Mouse (Mus musculus) hindbrain, embryonic 13.5 days (tissue): ENCODE measurements around the gene Gpsm2. TPM values are rescaled to one million over a fixed set of nuclear protein-coding genes. Genes with fewer than 3 reads are reported as not detected.

Experiments
- ATAC-seq: fragments of 200-750 bp; cut with Nextera tagmentation; 2 replicates; pipeline ENCODE4 v1.8.0; 2017; ENCODE audit warnings: moderate TSS enrichment; ENCODE audit not compliant: low FRiP score
- H3K27ac ChIP-seq: fragments of 300-500 bp; sonication (generic); 2 replicates; pipeline ENCODE4 v1.5.1; 2015; ENCODE audit warnings: inconsistent platforms, mild to moderate bottlenecking, moderate library complexity
- H3K27me3 ChIP-seq: fragments of 300-500 bp; sonication (generic); 2 replicates; pipeline ENCODE4 v1.6.1; 2015; ENCODE audit warnings: mild to moderate bottlenecking, inconsistent platforms
- H3K36me3 ChIP-seq: fragments of 300-500 bp; sonication (generic); 2 replicates; pipeline ENCODE4 v1.6.1; 2015; ENCODE audit warnings: mild to moderate bottlenecking, inconsistent platforms
- H3K4me1 ChIP-seq: fragments of 300-500 bp; sonication (generic); replicated peaks from 2 replicates; pipeline ENCODE4 v1.6.1; 2015; ENCODE audit warnings: inconsistent platforms
- H3K4me2 ChIP-seq: fragments of 300-500 bp; sonication (generic); 2 replicates; pipeline ENCODE4 v1.6.1; 2015; ENCODE audit warnings: inconsistent platforms, mild to moderate bottlenecking, moderate library complexity
- H3K4me3 ChIP-seq: fragments of 300-500 bp; sonication (generic); 2 replicates; pipeline ENCODE4 v1.5.1; 2015; ENCODE audit warnings: mild to moderate bottlenecking, inconsistent platforms
- H3K9ac ChIP-seq: fragments of 300-500 bp; sonication (generic); 2 replicates; pipeline ENCODE4 v1.6.1; 2015; ENCODE audit warnings: mild to moderate bottlenecking, inconsistent platforms
- H3K9me3 ChIP-seq: fragments of 300-500 bp; sonication (generic); 2 replicates; pipeline ENCODE4 v1.6.1; 2016; ENCODE audit warnings: inconsistent platforms
- WGBS: fragments of 180-500 bp; shearing (Covaris S2); methylation state at CpG from one replicate; pipeline ENCODE4 v1.1.7; 2015; 5-methylcytosine and 5-hydroxymethylcytosine counted together
- polyA plus RNA-seq: library from polyadenylated mRNA; unstranded; fragments of >200 nt; fragmentation: Nextera tagmentation; extraction: Ambion mirVana; gene quantifications from 2 replicates; pipeline ENCODE4 v1.2.1, GENCODE M21; 2015

Gpsm2 gene
- polyA plus RNA-seq, 1 experiment from 2014 or later = 24.4 TPM

DNA sequence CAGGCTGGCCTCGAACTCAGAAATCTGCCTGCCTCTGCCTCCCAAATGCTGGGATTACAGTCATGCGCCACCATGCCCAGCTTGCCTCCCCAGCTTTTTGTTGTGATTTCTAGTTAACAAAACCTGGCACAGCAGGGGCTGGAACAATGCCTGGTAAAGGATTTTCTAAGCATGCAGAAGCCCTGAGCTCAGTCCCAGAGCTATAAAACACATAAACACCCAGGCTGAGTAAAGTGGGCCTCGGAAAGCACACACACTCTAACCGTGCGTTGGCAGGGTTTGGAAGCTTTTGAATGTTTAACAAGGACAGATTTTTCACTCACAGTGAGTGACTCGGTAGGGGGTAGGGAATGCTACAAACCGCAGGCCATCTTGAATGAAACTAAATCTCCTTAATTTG lies 76.1 kb downstream of the Gpsm2 start:
- Histone ChIP-seq H3K36me3 (peaks cover 37% of the 10 kb centered on the region), H3K27ac (no peak overlapping the region), H3K4me2 (no peak overlapping the region), H3K9ac (no peak overlapping the region), H3K4me3 (no peak overlapping the region), H3K9me3 (no peaks in the 10 kb centered on the region), H3K4me1 (no peaks in the 10 kb centered on the region), H3K27me3 (no peaks in the 10 kb centered on the region)
- ATAC-seq = no peak
- WGBS = 57% methylated on average over 7 of the region's 7 CpGs

- Histone ChIP-seq H3K27ac (no peak overlapping the region), H3K4me2 (no peak overlapping the region), H3K36me3 (peaks cover 39% of the 10 kb centered on the region), H3K4me1 (no peaks in the 10 kb centered on the region), H3K4me3 (no peak overlapping the region), H3K27me3 (no peaks in the 10 kb centered on the region), H3K9me3 (no peaks in the 10 kb centered on the region), H3K9ac (no peak overlapping the region)
- 93% methylated on average over 3 of the region's 3 CpGs for WGBS
- no peak for ATAC-seq
Measured at GRCm38 (mm10) chr3:108644856-108645255, 77.3 kb downstream of the Gpsm2 start.

DNA sequence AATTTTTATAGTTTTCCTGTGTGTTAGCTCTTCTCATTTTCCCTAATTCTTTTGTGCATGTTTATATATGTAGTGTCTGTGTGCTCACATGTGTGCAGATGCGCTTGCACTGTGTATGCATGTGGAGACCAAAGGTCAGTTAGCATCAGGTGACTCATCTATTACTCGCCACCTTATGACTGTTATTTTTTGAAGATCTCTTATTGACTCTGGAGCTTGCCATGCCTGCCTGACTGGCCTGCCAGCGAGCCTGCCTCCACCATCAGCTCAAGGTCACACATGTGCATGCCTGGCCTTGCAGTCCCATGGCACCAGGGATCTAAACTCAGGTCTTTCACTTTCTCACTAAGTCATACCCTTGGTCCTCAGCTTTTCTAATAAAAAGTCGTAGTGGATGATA lies 81.1 kb downstream of the Gpsm2 start:
- Histone ChIP-seq H3K4me3 (no peak overlapping the region), H3K4me2 (no peak overlapping the region), H3K36me3 (peaks cover 55% of the 10 kb centered on the region), H3K27ac (no peak overlapping the region), H3K9me3 (no peaks in the 10 kb centered on the region), H3K27me3 (no peaks in the 10 kb centered on the region), H3K9ac (no peak overlapping the region), H3K4me1 (no peaks in the 10 kb centered on the region)
- ATAC-seq = no peak
- 89% methylated on average over 4 of the region's 4 CpGs for WGBS

GRCm38 (mm10) chr3:108639412-108639811 lies 82.7 kb downstream of the Gpsm2 start:
- WGBS = 69% methylated on average over 4 of the region's 4 CpGs
- H3K9me3 ChIP-seq = no peaks in the 10 kb centered on the region
- H3K27me3 ChIP-seq = no peaks in the 10 kb centered on the region
- H3K9ac ChIP-seq = no peak overlapping the region
- H3K4me3 ChIP-seq = no peak overlapping the region
- H3K4me2 ChIP-seq = no peak overlapping the region
- H3K36me3 ChIP-seq = peaks cover 50% of the 10 kb centered on the region
- no peaks in the 10 kb centered on the region for H3K4me1 ChIP-seq
- no peak overlapping the region for H3K27ac ChIP-seq
- ATAC-seq = no peak

- Histone ChIP-seq H3K4me1 (no peaks in the 10 kb centered on the region), H3K9ac (no peak overlapping the region), H3K27ac (no peak overlapping the region), H3K4me3 (no peak overlapping the region), H3K4me2 (no peak overlapping the region), H3K36me3 (peaks cover 42% of the 10 kb centered on the region), H3K9me3 (no peaks in the 10 kb centered on the region), H3K27me3 (no peaks in the 10 kb centered on the region)
- no peak for ATAC-seq
- WGBS = 94% methylated on average over 5 of the region's 5 CpGs
Measured at GRCm38 (mm10) chr3:108634761-108635160, 87.3 kb downstream of the Gpsm2 start.

Other genes starting within 250 kb of the Gpsm2 start
- 0.74 and 2.9 TPM in 2 replicates for gene 1700013F07Rik, start 188.2 kb downstream of the Gpsm2 start, polyA plus RNA-seq
- gene 5330417C22Rik, start 185.8 kb downstream of the Gpsm2 start, polyA plus RNA-seq = 9.8 and 10.0 TPM in 2 replicates
- gene Tmem167b, start 159.8 kb downstream of the Gpsm2 start, polyA plus RNA-seq = 58.8 and 60.6 TPM in 2 replicates
- 63.8 and 66.2 TPM in 2 replicates for gene Taf13, start 150.6 kb downstream of the Gpsm2 start, polyA plus RNA-seq
- gene Wdr47, start 131.0 kb downstream of the Gpsm2 start, polyA plus RNA-seq = 91.5 and 96.5 TPM in 2 replicates
- 50.5 and 50.8 TPM in 2 replicates for gene Clcc1, start 68.4 kb downstream of the Gpsm2 start, polyA plus RNA-seq
- gene Aknad1, start 17.3 kb upstream of the Gpsm2 start, polyA plus RNA-seq = 0.16 TPM in 1 of 2 replicates, not detected in the other
- 15.5 and 16.7 TPM in 2 replicates for gene Stxbp3, start 118.2 kb upstream of the Gpsm2 start, polyA plus RNA-seq
- 0.09 TPM in 1 of 2 replicates, not detected in the other for gene Fndc7, start 167.7 kb upstream of the Gpsm2 start, polyA plus RNA-seq
- gene Prpf38b, start 189.4 kb upstream of the Gpsm2 start, polyA plus RNA-seq = 67.6 and 70.4 TPM in 2 replicates
- 1.4 and 2.4 TPM in 2 replicates for gene Henmt1, start 217.6 kb upstream of the Gpsm2 start, polyA plus RNA-seq
- gene Gm9857, start 218.1 kb upstream of the Gpsm2 start, polyA plus RNA-seq = not detected in 2 replicates